Mouse (Mus musculus): ENCODE measurements around the gene Cnksr1. TPM values are rescaled to one million over a fixed set of nuclear protein-coding genes. Genes with fewer than 3 reads are reported as not detected.
A peak's percentile ranks its signal among the peaks of the same experiment; 100 is the strongest.

The Cnksr1 gene
- polyA plus RNA-seq, 1 experiment from 2014 or later: 0.21 TPM

DNA sequence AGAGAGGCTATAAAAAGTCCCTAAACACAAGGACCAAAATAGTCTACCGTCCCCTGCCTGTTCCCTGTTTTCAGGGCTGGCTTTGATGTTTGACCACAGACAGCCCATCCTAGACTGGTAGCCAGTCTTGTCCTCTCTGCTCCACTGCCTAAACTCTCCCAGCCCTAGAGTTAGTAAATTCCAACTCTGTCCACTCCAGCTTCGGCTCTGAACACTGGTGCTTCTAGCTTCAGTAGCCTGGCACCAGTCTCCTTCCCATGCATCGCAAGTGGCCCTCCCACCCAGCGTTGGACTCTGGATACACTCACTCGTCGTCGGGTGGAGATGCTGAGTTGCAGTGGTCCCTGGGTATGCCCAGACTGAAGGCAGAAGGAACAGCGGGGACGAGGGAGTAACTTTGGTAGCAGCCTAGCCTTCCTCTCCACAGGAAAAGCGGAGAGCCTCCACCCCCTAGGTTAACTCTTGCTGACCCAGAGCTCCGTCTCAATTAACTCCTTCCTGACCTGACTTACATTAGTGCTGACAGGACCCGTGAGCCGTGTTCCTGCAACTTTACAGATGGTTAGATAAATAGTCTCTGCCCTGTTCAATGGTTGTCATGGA, 15.6 kb upstream of the Cnksr1 start, which contains the start of gene Grrp1:
Gene Grrp1, minus strand, starts transcription at position 385 of the 603 bp plus-strand sequence.
- Histone ChIP-seq H3K4me3 (ENCODE audit: low read length) (peak within 1 kb of the TSS; percentile 62), H3K9me3 (ENCODE audit: control insufficient read depth, low read length) (no peaks in the 10 kb centered on the region), H3K4me1 (ENCODE audit: control insufficient read depth, insufficient read depth, low read depth, low read length) (peaks cover 30% of the 10 kb centered on the region), H3K9ac (ENCODE audit: low read depth, low read length) (0 out of 2 replicates have a peak within 1 kb of the TSS, but pooled peaks have one; percentile 37), H3K4me2 (ENCODE audit: low read length) (peak within 1 kb of the TSS; percentile 11; the same call in 1 of the 2 replicates), H3K27me3 (replicated peaks; ENCODE audit: control insufficient read depth, insufficient read depth, low read length) (peaks cover 23% of the 10 kb centered on the region), H3K36me3 (ENCODE audit: control insufficient read depth, insufficient read depth, low read length) (no peaks in the 10 kb centered on the region), H3K27ac (ENCODE audit: low read depth, low read length) (0 out of 2 replicates have a peak within 1 kb of the TSS, but pooled peaks have one; percentile 20)
- under 1% methylated on average over 13 of the region's 13 CpGs for WGBS
- no peak for ATAC-seq

DNA sequence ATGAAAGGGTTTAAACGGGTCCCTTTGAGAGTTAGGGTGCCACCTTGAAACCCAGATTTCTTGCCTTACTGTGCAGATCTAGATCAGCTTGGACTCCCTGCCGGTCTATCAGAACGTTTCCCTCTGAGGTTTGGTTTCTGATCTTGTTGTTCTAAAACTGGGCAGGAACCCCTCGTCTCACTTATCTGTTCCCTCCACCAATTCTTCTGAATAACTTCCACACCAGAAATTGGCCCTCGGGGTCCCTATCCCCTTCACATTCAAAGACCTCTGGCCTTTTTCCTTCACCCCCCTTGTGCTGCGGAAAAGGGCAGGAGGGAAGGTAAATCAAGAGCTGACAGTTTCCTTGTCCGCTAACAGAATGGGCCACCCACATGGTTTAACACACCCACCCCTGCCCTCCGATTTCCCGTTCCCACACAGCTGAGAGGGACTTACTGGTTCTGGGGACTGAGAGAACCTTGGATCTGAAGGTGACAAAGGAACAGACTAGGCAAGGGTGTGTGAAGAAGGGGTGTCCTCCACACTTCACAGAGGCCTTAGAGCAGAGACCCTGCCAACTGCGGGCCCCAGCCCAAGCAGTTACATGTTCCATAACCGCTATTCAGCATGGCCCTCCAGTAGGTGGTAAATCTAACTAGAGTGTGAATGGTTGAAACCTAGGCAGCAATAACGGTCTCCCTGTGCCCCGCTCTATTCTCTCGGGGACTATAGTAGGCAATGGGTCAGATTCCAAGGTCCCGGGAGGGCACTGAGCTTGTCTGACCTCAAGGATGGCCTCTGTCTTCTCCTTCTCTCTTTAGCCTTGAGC, 14.9 kb upstream of the Cnksr1 start:
- Histone ChIP-seq H3K27ac (ENCODE audit: low read depth, low read length) (0 out of 2 replicates have a peak overlapping the region, but pooled peaks have one; percentile 20), H3K4me1 (ENCODE audit: control insufficient read depth, insufficient read depth, low read depth, low read length) (peaks cover 30% of the 10 kb centered on the region), H3K27me3 (replicated peaks; ENCODE audit: control insufficient read depth, insufficient read depth, low read length) (peaks cover 26% of the 10 kb centered on the region), H3K4me2 (ENCODE audit: low read length) (peak overlapping the region; percentile 84), H3K9me3 (ENCODE audit: control insufficient read depth, low read length) (no peaks in the 10 kb centered on the region), H3K9ac (ENCODE audit: low read depth, low read length) (0 out of 2 replicates have a peak overlapping the region, but pooled peaks have one; percentile 37), H3K4me3 (ENCODE audit: low read length) (peak overlapping the region; percentile 62), H3K36me3 (ENCODE audit: control insufficient read depth, insufficient read depth, low read length) (no peaks in the 10 kb centered on the region)
- WGBS: 10% methylated on average over 15 of the region's 15 CpGs
- no peak for ATAC-seq

- WGBS: 8% methylated on average over 22 of the region's 22 CpGs
- peak overlapping the region; percentile 84 for H3K9ac ChIP-seq (ENCODE audit: low read depth, low read length)
- no peaks in the 10 kb centered on the region for H3K9me3 ChIP-seq (ENCODE audit: control insufficient read depth, low read length)
- H3K36me3 ChIP-seq (ENCODE audit: control insufficient read depth, insufficient read depth, low read length): no peaks in the 10 kb centered on the region
- peak overlapping the region; percentile 62 for H3K4me3 ChIP-seq (ENCODE audit: low read length)
- H3K4me1 ChIP-seq (ENCODE audit: control insufficient read depth, insufficient read depth, low read depth, low read length): peaks cover 30% of the 10 kb centered on the region
- H3K27me3 ChIP-seq (replicated peaks; ENCODE audit: control insufficient read depth, insufficient read depth, low read length): peaks cover 30% of the 10 kb centered on the region
- 0 out of 2 replicates have a peak, but pooled peaks have one; percentile 13 for ATAC-seq
- peak overlapping the region; percentile 84 for H3K4me2 ChIP-seq (ENCODE audit: low read length)
- peak overlapping the region; percentile 82 for H3K27ac ChIP-seq (ENCODE audit: low read depth, low read length)
Observed at GRCm38 (mm10) chr4:134252131-134252910, 14.1 kb upstream of the Cnksr1 start.

GRCm38 (mm10) chr4:134251241-134252130, 13.3 kb upstream of the Cnksr1 start:
- Histone ChIP-seq H3K4me1 (ENCODE audit: control insufficient read depth, insufficient read depth, low read depth, low read length) (peaks cover 30% of the 10 kb centered on the region), H3K9me3 (ENCODE audit: control insufficient read depth, low read length) (no peaks in the 10 kb centered on the region), H3K4me3 (ENCODE audit: low read length) (peak overlapping the region; percentile 62), H3K27me3 (replicated peaks; ENCODE audit: control insufficient read depth, insufficient read depth, low read length) (peaks cover 28% of the 10 kb centered on the region), H3K36me3 (ENCODE audit: control insufficient read depth, insufficient read depth, low read length) (no peaks in the 10 kb centered on the region), H3K9ac (ENCODE audit: low read depth, low read length) (peak overlapping the region; percentile 84), H3K27ac (ENCODE audit: low read depth, low read length) (peak overlapping the region; percentile 82), H3K4me2 (ENCODE audit: low read length) (peak overlapping the region; percentile 84)
- 1% methylated on average over 78 of the region's 91 CpGs for WGBS
- peak; percentile 68 for ATAC-seq

GRCm38 (mm10) chr4:134250930-134251240, 12.7 kb upstream of the Cnksr1 start:
- Histone ChIP-seq H3K4me2 (ENCODE audit: low read length) (peak overlapping the region; percentile 84), H3K27me3 (replicated peaks; ENCODE audit: control insufficient read depth, insufficient read depth, low read length) (peaks cover 27% of the 10 kb centered on the region), H3K4me1 (ENCODE audit: control insufficient read depth, insufficient read depth, low read depth, low read length) (peaks cover 31% of the 10 kb centered on the region), H3K36me3 (ENCODE audit: control insufficient read depth, insufficient read depth, low read length) (no peaks in the 10 kb centered on the region), H3K9me3 (ENCODE audit: control insufficient read depth, low read length) (no peaks in the 10 kb centered on the region), H3K4me3 (ENCODE audit: low read length) (peak overlapping the region; percentile 62), H3K27ac (ENCODE audit: low read depth, low read length) (peak overlapping the region; percentile 82), H3K9ac (ENCODE audit: low read depth, low read length) (peak overlapping the region; percentile 84)
- ATAC-seq: no peak
- 4% methylated on average over 10 of the region's 10 CpGs for WGBS

GRCm38 (mm10) chr4:134250116-134250929, 12.1 kb upstream of the Cnksr1 start:
- H3K4me2 ChIP-seq (ENCODE audit: low read length): peak overlapping the region; percentile 84
- peak overlapping the region; percentile 84 for H3K9ac ChIP-seq (ENCODE audit: low read depth, low read length)
- 9% methylated on average over 27 of the region's 27 CpGs for WGBS
- no peaks in the 10 kb centered on the region for H3K9me3 ChIP-seq (ENCODE audit: control insufficient read depth, low read length)
- H3K36me3 ChIP-seq (ENCODE audit: control insufficient read depth, insufficient read depth, low read length): no peaks in the 10 kb centered on the region
- H3K27me3 ChIP-seq (replicated peaks; ENCODE audit: control insufficient read depth, insufficient read depth, low read length): peaks cover 27% of the 10 kb centered on the region
- ATAC-seq: no peak
- H3K27ac ChIP-seq (ENCODE audit: low read depth, low read length): no peak overlapping the region
- H3K4me1 ChIP-seq (ENCODE audit: control insufficient read depth, insufficient read depth, low read depth, low read length): peaks cover 35% of the 10 kb centered on the region
- peak overlapping the region; percentile 62 for H3K4me3 ChIP-seq (ENCODE audit: low read length)

DNA sequence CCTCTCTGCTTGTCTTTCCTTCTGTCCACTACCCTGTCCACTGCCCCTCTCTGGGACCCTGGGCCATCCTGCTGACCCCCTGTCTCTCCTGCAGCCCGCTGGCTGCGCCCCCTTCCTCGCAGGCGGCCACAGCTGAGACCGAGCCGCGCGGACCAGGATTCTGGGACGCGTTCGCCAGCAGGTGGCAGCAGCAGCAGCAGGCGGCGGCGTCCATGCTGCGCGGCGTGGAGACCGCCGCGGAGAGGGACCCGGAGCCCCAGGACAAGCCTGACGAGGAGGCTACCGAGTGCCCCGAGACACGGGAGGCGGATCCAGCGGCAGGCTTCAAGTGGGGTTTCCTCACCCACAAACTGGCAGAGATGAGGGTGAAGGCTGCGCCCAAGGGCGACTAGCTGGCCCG, 11.5 kb upstream of the Cnksr1 start:
- Histone ChIP-seq H3K4me1 (ENCODE audit: control insufficient read depth, insufficient read depth, low read depth, low read length) (peaks cover 37% of the 10 kb centered on the region), H3K4me2 (ENCODE audit: low read length) (peak overlapping the region; percentile 84), H3K27me3 (replicated peaks; ENCODE audit: control insufficient read depth, insufficient read depth, low read length) (peaks cover 27% of the 10 kb centered on the region), H3K4me3 (ENCODE audit: low read length) (peak overlapping the region; percentile 62), H3K9ac (ENCODE audit: low read depth, low read length) (peak overlapping the region; percentile 84), H3K9me3 (ENCODE audit: control insufficient read depth, low read length) (no peaks in the 10 kb centered on the region), H3K27ac (ENCODE audit: low read depth, low read length) (no peak overlapping the region), H3K36me3 (ENCODE audit: control insufficient read depth, insufficient read depth, low read length) (no peaks in the 10 kb centered on the region)
- ATAC-seq: peak; percentile 32; the same call in 1 of the 2 replicates
- WGBS: under 1% methylated on average over 30 of the region's 30 CpGs

All from hindbrain, embryonic 16.5 days (tissue).